Mouse (Mus musculus): ENCODE results near the gene Ano8. TPM values are rescaled to one million over a fixed set of nuclear protein-coding genes. Genes with fewer than 3 reads are reported as not detected.
A peak's percentile ranks its signal among the peaks of the same experiment; 100 is the strongest.

Gene Ano8
- polyA plus RNA-seq, 1 experiment, result 7.1 TPM

DNA sequence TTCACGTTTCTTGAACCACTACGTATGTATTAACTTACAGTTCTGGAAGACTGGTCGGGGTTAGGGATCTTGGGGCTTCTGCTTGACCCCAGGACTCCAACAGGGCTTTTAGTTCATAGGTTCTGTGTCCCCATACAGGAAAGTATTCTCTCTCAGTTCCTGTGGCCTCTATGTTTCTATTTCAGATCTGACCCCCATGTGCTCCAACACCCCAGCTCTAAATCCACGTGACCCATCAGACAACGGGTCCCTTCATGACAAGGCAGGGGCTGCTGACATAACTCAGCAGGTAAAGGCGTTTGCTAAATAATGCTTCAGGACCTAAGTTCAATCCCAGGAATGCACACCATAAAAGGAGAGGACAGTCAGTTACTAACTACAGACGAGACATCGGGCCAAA, 20.0 kb downstream of the Ano8 start:
- Histone ChIP-seq H3K27me3 (ENCODE audit: control insufficient read depth, insufficient read depth, low read length, poor library complexity, severe bottlenecking) (0 out of 2 replicates have a peak, but pooled peaks cover 2% of the 10 kb centered on the region), H3K36me3 (ENCODE audit: control insufficient read depth, insufficient read depth, low read length, poor library complexity, severe bottlenecking) (peaks cover 3% of the 10 kb centered on the region; the same call in 1 of the 2 replicates), H3K9me3 (replicated peaks; ENCODE audit: control insufficient read depth, insufficient read depth, low read length, poor library complexity, severe bottlenecking) (no peaks in the 10 kb centered on the region), H3K9ac (ENCODE audit: low read depth, poor library complexity, severe bottlenecking) (peak overlapping the region; percentile 84), H3K4me1 (ENCODE audit: control insufficient read depth, insufficient read depth, low read length) (peaks cover 4% of the 10 kb centered on the region), H3K4me3 (ENCODE audit: low read depth, low read length) (0 out of 2 replicates have a peak overlapping the region, but pooled peaks have one; percentile 91), H3K27ac (ENCODE audit: insufficient read depth, low read length) (no peak overlapping the region)
- TF ChIP-seq POLR2A (IDR thresholded peaks at IDR 0.05; ENCODE audit: insufficient read depth, low read length) (no peak), CTCF (IDR thresholded peaks at IDR 0.05; ENCODE audit: low read depth, low read length) (no peak), EP300 (IDR thresholded peaks at IDR 0.05; ENCODE audit: insufficient read depth, low read depth, low read length) (no peak)

DNA sequence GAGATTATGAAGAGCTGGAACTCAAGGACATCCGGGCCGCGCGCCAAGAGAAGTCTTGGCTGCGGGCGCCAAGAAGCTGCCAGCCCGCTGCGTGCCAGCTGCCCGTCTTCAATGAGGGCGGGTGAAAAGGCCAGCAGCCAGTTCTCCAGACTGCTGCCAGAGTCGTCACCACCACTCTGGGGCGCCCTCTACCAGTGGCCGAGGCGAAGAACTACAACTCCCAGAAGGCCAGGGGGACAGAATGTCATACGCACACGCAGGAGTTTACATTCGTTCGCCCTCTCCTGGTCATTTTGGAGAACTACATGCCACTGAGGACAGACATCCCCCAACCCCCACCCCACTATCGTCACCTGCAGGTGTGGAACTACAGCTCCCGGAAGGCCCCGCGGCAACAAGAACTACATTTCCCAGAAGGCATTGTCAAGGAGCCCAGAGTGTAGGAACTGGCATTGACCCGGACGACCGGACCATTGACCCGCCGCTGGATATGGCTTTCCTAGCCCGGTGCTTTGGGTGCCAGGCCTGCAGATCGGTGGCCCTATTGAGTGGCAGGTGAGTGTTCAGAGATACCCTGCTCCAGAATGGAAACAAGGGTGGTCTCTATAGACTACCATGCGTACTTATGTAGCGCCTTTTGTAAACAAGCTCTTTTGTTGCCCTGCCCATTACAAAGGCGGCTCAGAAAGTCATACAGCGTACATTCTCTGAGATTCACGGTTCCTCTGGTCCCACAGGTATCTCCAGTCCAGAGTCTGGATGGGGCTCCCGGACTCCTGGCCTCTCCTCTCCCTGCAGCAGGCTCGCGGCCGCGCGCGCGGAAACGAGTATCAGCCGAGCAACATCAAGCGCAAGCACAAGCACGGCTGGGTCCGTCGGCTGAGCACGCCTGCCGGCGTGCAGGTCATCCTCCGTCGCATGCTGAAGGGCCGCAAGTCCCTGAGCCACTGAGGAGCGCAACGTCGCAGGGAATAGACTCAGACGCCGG, 21.0 kb downstream of the Ano8 start, which contains the start of gene Mrpl34:
Gene Mrpl34 (plus strand): TSS at position 447 of the 988 bp plus-strand sequence.
- peak within 1 kb of the TSS; percentile 3; the same call in 1 of the 2 replicates for H3K27ac ChIP-seq (ENCODE audit: insufficient read depth, low read length)
- no peaks in the 10 kb centered on the region for H3K9me3 ChIP-seq (replicated peaks; ENCODE audit: control insufficient read depth, insufficient read depth, low read length, poor library complexity, severe bottlenecking)
- TF ChIP-seq EP300 (IDR thresholded peaks at IDR 0.05; ENCODE audit: insufficient read depth, low read depth, low read length) (no peak), POLR2A (IDR thresholded peaks at IDR 0.05; ENCODE audit: insufficient read depth, low read length) (peak; percentile 64), CTCF (IDR thresholded peaks at IDR 0.05; ENCODE audit: low read depth, low read length) (peak; percentile 94)
- H3K9ac ChIP-seq (ENCODE audit: low read depth, poor library complexity, severe bottlenecking), result peak within 1 kb of the TSS; percentile 84
- peaks cover 3% of the 10 kb centered on the region; the same call in 1 of the 2 replicates for H3K36me3 ChIP-seq (ENCODE audit: control insufficient read depth, insufficient read depth, low read length, poor library complexity, severe bottlenecking)
- H3K27me3 ChIP-seq (ENCODE audit: control insufficient read depth, insufficient read depth, low read length, poor library complexity, severe bottlenecking), result 0 out of 2 replicates have a peak, but pooled peaks cover 2% of the 10 kb centered on the region
- H3K4me1 ChIP-seq (ENCODE audit: control insufficient read depth, insufficient read depth, low read length), result peaks cover 2% of the 10 kb centered on the region
- H3K4me3 ChIP-seq (ENCODE audit: low read depth, low read length), result peak within 1 kb of the TSS; percentile 91

DNA sequence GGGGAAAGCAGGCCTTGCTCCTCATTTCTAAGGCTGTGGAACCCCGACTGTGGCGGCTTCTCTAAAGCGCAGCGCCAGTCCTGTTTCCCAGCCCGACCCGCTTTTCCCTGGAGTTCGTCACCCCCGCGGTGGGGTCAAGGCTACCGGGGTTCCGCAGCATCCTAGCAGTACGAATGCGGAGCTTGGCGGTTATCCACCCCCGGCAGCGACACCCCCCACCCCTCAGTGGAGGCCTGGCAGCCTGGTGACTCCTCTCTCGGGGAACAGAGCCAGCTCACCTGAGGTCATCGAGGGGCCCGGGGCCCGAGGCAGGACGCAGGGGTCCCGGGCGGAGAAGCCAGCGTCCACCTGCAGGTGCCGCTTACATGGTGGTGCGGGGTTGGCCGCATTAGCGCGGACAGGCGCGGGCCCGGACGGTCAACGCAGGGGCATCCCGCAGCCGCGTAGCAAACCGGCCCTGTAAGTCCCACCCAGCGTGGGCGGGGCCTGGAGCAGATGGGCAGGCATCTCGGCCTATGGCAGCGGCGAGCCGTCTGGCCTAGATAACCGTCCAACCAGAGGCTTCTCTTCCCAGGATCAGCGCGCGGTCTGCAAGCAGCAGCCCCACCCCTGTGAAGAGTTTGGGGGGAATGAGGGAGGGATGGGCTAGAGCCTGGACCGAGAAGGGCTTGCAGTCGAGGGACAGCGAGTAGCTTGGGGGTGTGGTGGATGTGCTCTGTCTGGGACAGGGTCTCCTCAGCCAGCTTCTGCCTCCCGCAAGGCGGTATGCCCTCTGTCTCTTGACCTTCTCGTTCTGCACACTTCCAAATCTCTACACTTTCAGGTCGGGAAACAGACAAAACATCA, 22.4 kb downstream of the Ano8 start, which contains the start of gene Abhd8:
Gene Abhd8 (minus strand): TSS at position 468 of the 846 bp plus-strand sequence.
- peaks cover 3% of the 10 kb centered on the region; the same call in 1 of the 2 replicates for H3K36me3 ChIP-seq (ENCODE audit: control insufficient read depth, insufficient read depth, low read length, poor library complexity, severe bottlenecking)
- H3K4me3 ChIP-seq (ENCODE audit: low read depth, low read length), result peak within 1 kb of the TSS; percentile 73
- peak within 1 kb of the TSS; percentile 75 for H3K9ac ChIP-seq (ENCODE audit: low read depth, poor library complexity, severe bottlenecking)
- no peak within 1 kb of the TSS for H3K27ac ChIP-seq (ENCODE audit: insufficient read depth, low read length)
- H3K27me3 ChIP-seq (ENCODE audit: control insufficient read depth, insufficient read depth, low read length, poor library complexity, severe bottlenecking), result 0 out of 2 replicates have a peak, but pooled peaks cover 2% of the 10 kb centered on the region
- 0 out of 2 replicates have a peak, but pooled peaks have one; percentile 20 for TF ChIP-seq EP300 (IDR thresholded peaks at IDR 0.05; ENCODE audit: insufficient read depth, low read depth, low read length)
- TF ChIP-seq POLR2A (IDR thresholded peaks at IDR 0.05; ENCODE audit: insufficient read depth, low read length), result no peak
- TF ChIP-seq CTCF (IDR thresholded peaks at IDR 0.05; ENCODE audit: low read depth, low read length), result no peak
- H3K4me1 ChIP-seq (ENCODE audit: control insufficient read depth, insufficient read depth, low read length), result peaks cover 2% of the 10 kb centered on the region
- H3K9me3 ChIP-seq (replicated peaks; ENCODE audit: control insufficient read depth, insufficient read depth, low read length, poor library complexity, severe bottlenecking), result no peaks in the 10 kb centered on the region

DNA sequence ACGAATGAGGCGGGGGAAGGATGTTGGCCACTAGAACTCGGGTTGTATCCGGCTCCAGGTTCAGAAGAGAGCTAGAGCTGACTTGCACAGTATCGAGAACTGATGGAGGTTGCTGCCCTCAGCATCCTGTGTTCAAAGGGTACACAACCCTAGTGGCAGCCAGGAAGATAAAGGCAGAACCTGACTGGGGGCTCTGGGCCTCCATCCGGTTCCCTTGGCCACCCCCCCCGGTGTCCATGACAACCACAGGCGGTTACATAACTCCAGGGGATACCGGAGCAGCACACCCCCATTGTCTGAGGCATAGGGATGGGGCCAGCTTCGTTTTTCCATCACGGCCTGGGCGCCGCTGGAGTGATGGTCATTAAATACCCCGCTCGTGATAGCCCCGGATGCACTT, 23.0 kb downstream of the Ano8 start:
- Histone ChIP-seq H3K27ac (ENCODE audit: insufficient read depth, low read length) (no peak overlapping the region), H3K36me3 (ENCODE audit: control insufficient read depth, insufficient read depth, low read length, poor library complexity, severe bottlenecking) (peaks cover 3% of the 10 kb centered on the region; the same call in 1 of the 2 replicates), H3K4me3 (ENCODE audit: low read depth, low read length) (peak overlapping the region; percentile 73), H3K9me3 (replicated peaks; ENCODE audit: control insufficient read depth, insufficient read depth, low read length, poor library complexity, severe bottlenecking) (no peaks in the 10 kb centered on the region), H3K27me3 (ENCODE audit: control insufficient read depth, insufficient read depth, low read length, poor library complexity, severe bottlenecking) (0 out of 2 replicates have a peak, but pooled peaks cover 2% of the 10 kb centered on the region), H3K9ac (ENCODE audit: low read depth, poor library complexity, severe bottlenecking) (peak overlapping the region; percentile 75), H3K4me1 (ENCODE audit: control insufficient read depth, insufficient read depth, low read length) (peaks cover 4% of the 10 kb centered on the region)
- TF ChIP-seq POLR2A (IDR thresholded peaks at IDR 0.05; ENCODE audit: insufficient read depth, low read length) (no peak), EP300 (IDR thresholded peaks at IDR 0.05; ENCODE audit: insufficient read depth, low read depth, low read length) (no peak), CTCF (IDR thresholded peaks at IDR 0.05; ENCODE audit: low read depth, low read length) (no peak)

DNA sequence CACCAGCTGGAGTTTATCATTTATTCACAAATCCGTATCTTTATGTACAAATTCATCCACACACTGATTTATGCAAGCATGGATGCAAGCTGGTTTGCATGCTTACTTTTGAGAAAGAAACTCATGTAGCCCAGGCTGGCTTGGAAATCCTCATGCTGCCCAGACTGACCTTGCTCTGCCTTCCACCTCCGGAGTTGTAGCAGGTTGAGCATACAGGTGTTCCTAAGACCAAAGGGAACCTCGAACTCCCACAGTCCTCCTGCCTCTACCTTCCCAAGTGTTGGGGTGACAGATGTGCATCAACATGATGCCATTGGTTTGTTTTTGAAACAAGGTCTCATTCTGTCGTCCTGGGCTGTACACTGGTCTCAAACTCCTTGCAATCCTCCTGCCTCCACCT, 23.6 kb downstream of the Ano8 start:
- peaks cover 3% of the 10 kb centered on the region; the same call in 1 of the 2 replicates for H3K36me3 ChIP-seq (ENCODE audit: control insufficient read depth, insufficient read depth, low read length, poor library complexity, severe bottlenecking)
- H3K4me1 ChIP-seq (ENCODE audit: control insufficient read depth, insufficient read depth, low read length), result peaks cover 5% of the 10 kb centered on the region
- TF ChIP-seq POLR2A (IDR thresholded peaks at IDR 0.05; ENCODE audit: insufficient read depth, low read length), result no peak
- no peak for TF ChIP-seq EP300 (IDR thresholded peaks at IDR 0.05; ENCODE audit: insufficient read depth, low read depth, low read length)
- no peak for TF ChIP-seq CTCF (IDR thresholded peaks at IDR 0.05; ENCODE audit: low read depth, low read length)
- H3K27ac ChIP-seq (ENCODE audit: insufficient read depth, low read length), result no peak overlapping the region
- H3K27me3 ChIP-seq (ENCODE audit: control insufficient read depth, insufficient read depth, low read length, poor library complexity, severe bottlenecking), result 0 out of 2 replicates have a peak, but pooled peaks cover 2% of the 10 kb centered on the region
- H3K4me3 ChIP-seq (ENCODE audit: low read depth, low read length), result no peak overlapping the region
- H3K9ac ChIP-seq (ENCODE audit: low read depth, poor library complexity, severe bottlenecking), result no peak overlapping the region
- no peaks in the 10 kb centered on the region for H3K9me3 ChIP-seq (replicated peaks; ENCODE audit: control insufficient read depth, insufficient read depth, low read length, poor library complexity, severe bottlenecking)
